Comparison of ENCODE assay signal across 9 mouse cellular contexts in the genomic region with DNA sequence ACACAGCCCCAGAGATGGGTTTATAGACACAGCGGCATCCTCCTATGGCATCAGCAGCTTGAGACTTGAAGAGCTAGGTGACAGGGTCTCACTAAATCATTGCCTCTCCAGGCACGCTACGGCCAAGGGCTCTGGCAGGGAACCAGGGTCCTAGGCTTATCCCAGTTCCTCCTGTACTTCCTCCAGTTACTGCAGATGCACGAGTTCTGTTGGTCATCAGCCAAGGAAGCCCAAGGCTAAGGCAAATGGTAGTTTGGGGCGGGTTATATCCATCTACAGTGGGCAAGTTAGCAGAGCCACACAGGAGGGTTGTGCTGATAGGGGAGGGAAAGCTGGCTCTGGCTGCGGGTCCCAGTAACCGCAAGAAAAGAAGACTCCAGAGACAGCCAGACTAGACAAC. TPM values are rescaled to one million over a fixed set of nuclear protein-coding genes. Genes with fewer than 3 reads are reported as not detected.
DNase-seq lines count a peak whose midpoint lies in the region; ATAC-seq and TF ChIP-seq lines count a peak whose summit lies in the region.
"Had no signal": no experiment of that assay in that cellular context is flagged by ENCODE, and none has a peak within 500 bp of the region (broad histone marks: within the 10 kb centered on the region; RNA-seq: fewer than 3 reads in every experiment).

No protein-coding gene starts in this region.

- peak; percentile 77 for DNase-seq in MN1 (ENCODE audit: low spot score)
- peak; percentile 79 for DNase-seq in gastrocnemius, adult 2 months
- peak; percentile 64 for DNase-seq in kidney, adult 18-20 months
- DNase-seq in thymus, adult 2 months: no peak
- no peak for DNase-seq in right cerebral cortex, adult 2 months (ENCODE audit: low spot score in 2 of 2)

- no peak overlapping the region for H3K4me3 ChIP-seq in intestine, embryonic 15.5 days (replicated peaks)
- no peak overlapping the region for H3K4me3 ChIP-seq in intestine, postnatal 0 days (ENCODE audit: low read depth, low read length)
- H3K4me3 ChIP-seq in gastrocnemius, adult 2 months: peak overlapping the region; percentile 56
- H3K4me3 ChIP-seq in thymus, adult 2 months (ENCODE audit: control insufficient read depth, insufficient read depth, low read length): no peak overlapping the region
- H3K4me3 ChIP-seq: embryonic facial prominence, embryonic 15.5 days had no signal

- no peak overlapping the region for H3K9ac ChIP-seq in intestine, embryonic 15.5 days
- H3K9ac ChIP-seq in intestine, postnatal 0 days (ENCODE audit: low read depth, low read length): no peak overlapping the region
- H3K9ac ChIP-seq: embryonic facial prominence, embryonic 15.5 days had no signal

- peaks cover 23% of the 10 kb centered on the region for H3K4me1 ChIP-seq in intestine, embryonic 15.5 days (replicated peaks)
- H3K4me1 ChIP-seq in intestine, postnatal 0 days (replicated peaks; ENCODE audit: control insufficient read depth, insufficient read depth, low read length): 0 out of 2 replicates have a peak, but pooled peaks cover 3% of the 10 kb centered on the region
- H3K4me1 ChIP-seq in thymus, adult 2 months (replicated peaks; ENCODE audit: control insufficient read depth, insufficient read depth, low read length): peaks cover 10% of the 10 kb centered on the region

- H3K27ac ChIP-seq in intestine, embryonic 15.5 days: no peak overlapping the region
- no peak overlapping the region for H3K27ac ChIP-seq in intestine, postnatal 0 days (ENCODE audit: low read depth, low read length)
- peak overlapping the region; percentile 71 for H3K27ac ChIP-seq in gastrocnemius, adult 2 months
- no peak overlapping the region for H3K27ac ChIP-seq in thymus, adult 2 months (ENCODE audit: control insufficient read depth, insufficient read depth, low read length)

- no peak for TF ChIP-seq CTCF in intestine, postnatal 0 days (IDR thresholded peaks at IDR 0.05; ENCODE audit: low read depth)
- TF ChIP-seq CTCF in gastrocnemius, adult 2 months (IDR thresholded peaks at IDR 0.05): no peak
- TF ChIP-seq CTCF in thymus, adult 2 months (IDR thresholded peaks at IDR 0.05; ENCODE audit: borderline replicate concordance, control insufficient read depth, extremely low read depth, insufficient read depth, low read length, poor library complexity): no peak

- 53% methylated on average over 7 of the region's 7 CpGs for WGBS in intestine, embryonic 15.5 days
- WGBS in intestine, postnatal 0 days: 59% methylated on average over 7 of the region's 7 CpGs
- WGBS in thymus, adult 2 months: 61% methylated on average over 7 of the region's 7 CpGs

- ATAC-seq in intestine, embryonic 15.5 days: peak; percentile 21; the same call in 1 of the 2 replicates
- no peak for ATAC-seq in intestine, postnatal 0 days
- ATAC-seq in megakaryocyte-erythroid progenitor cell, adult 5-6 weeks (replicated peaks; ENCODE audit: low FRiP score, low TSS enrichment, poor library complexity, severe bottlenecking): 0 out of 2 replicates have a peak, but pooled peaks have one; percentile 11

- intact Hi-C loops in gastrocnemius, adult 2 months (cut with DNase I): loop anchor here (1.0 to 2.0 kb wide), 3 partner anchors 29 to 209 kb away; no protein-coding TSS in a partner anchor

- no peak for TF ChIP-seq POLR2A in thymus, adult 2 months (IDR thresholded peaks at IDR 0.05; ENCODE audit: control insufficient read depth, extremely low read depth, insufficient read depth, low read length, poor library complexity)

- no peaks in the 10 kb centered on the region for H3K9me3 ChIP-seq in intestine, embryonic 15.5 days
- H3K9me3 ChIP-seq in intestine, postnatal 0 days (ENCODE audit: control insufficient read depth): no peaks in the 10 kb centered on the region
- H3K9me3 ChIP-seq: embryonic facial prominence, embryonic 15.5 days had no signal

- H3K4me2 ChIP-seq in intestine, embryonic 15.5 days (replicated peaks): peak overlapping the region; percentile 7
- H3K4me2 ChIP-seq in intestine, postnatal 0 days (replicated peaks; ENCODE audit: low read depth): no peak overlapping the region

- H3K36me3 ChIP-seq in intestine, embryonic 15.5 days: no peaks in the 10 kb centered on the region
- H3K36me3 ChIP-seq in intestine, postnatal 0 days (ENCODE audit: control insufficient read depth, insufficient read depth): no peaks in the 10 kb centered on the region
- H3K36me3 ChIP-seq in thymus, adult 2 months (ENCODE audit: control insufficient read depth, insufficient read depth, low read length): no peaks in the 10 kb centered on the region
- H3K36me3 ChIP-seq: embryonic facial prominence, embryonic 15.5 days had no signal

- no peaks in the 10 kb centered on the region for H3K27me3 ChIP-seq in intestine, embryonic 15.5 days (replicated peaks)
- no peaks in the 10 kb centered on the region for H3K27me3 ChIP-seq in intestine, postnatal 0 days (replicated peaks; ENCODE audit: control insufficient read depth, insufficient read depth, low read length)
- no peaks in the 10 kb centered on the region for H3K27me3 ChIP-seq in thymus, adult 2 months (ENCODE audit: control insufficient read depth, insufficient read depth, low read length)

RNA-seq across cellular contexts. Expression of a gene that starts 50.1 kb away (rescaled TPM):
- 203 and 215 TPM in 2 replicates for polyA plus RNA-seq in intestine, embryonic 15.5 days (2015; fragmentation: Nextera tagmentation; extraction: Ambion mirVana)
- polyA plus RNA-seq in intestine, postnatal 0 days (2015; fragmentation: Nextera tagmentation; extraction: Ambion mirVana): 284 and 285 TPM in 2 replicates
- total RNA-seq in gastrocnemius, adult 2 months (2021): 10 to 100 TPM; 18.9 to 25.0 TPM
- 77.6 and 100 TPM in 2 replicates for total RNA-seq in megakaryocyte-erythroid progenitor cell, adult 5-6 weeks (2014; fragmentation: Nextera tagmentation)
- total RNA-seq in megakaryocyte-erythroid progenitor cell, adult 5-6 weeks (2017): 91.4 and 112 TPM in 2 replicates
- 333 and 390 TPM in 2 replicates for polyA plus RNA-seq in thymus, adult 2 months (2012; rRNA removed)

Comparison
In these comparisons a context has a peak if more than half of its experiments do, and no peak if none do; other contexts are left out.
1. DNase-seq: peak in MN1 (single experiment), gastrocnemius, adult 2 months (single experiment) and kidney, adult 18-20 months (single experiment); none in thymus, adult 2 months (single experiment) and right cerebral cortex, adult 2 months (0 of 2).